Mouse (Mus musculus): Measurements from ENCODE around the gene Tmem132a. TPM values are rescaled to one million over a fixed set of nuclear protein-coding genes. Genes with fewer than 3 reads are reported as not detected.

Gene Tmem132a
- 0.11 and 0.21 TPM in 2 replicates for total RNA-seq (2015)
- 0.33 and 0.70 TPM in 2 replicates for total RNA-seq (2017)

DNA sequence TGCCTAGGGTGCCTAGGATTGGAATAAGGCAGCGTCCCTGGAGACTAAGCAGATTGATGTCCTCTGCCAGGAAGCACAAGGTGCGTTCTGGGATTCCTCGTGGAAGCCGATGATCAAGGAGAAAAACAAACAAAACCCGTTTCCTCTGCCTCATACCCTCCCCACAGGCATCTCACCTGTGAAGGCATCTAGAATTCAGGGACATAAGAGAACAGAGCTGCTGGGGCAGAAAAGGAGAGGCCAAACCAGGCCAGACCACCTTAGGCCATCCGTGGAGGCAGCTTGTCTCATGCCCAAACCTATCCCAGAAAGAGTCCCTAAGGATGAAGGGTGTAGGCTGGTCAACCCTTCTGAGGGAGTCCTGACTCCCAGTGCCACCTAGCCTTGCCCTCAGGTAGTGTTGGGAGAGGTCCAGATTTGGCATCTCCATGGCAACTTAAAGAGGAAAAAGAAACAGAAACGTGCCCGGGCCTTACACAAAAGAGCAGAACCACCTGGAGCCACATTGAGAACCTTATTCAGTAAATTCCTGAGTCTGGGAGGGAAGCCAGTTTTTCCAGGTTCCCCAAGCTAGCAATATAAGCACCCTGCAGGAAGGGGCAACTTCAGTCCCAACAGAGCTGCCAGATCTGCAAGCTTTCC is at the start of gene Tmem132a:
Gene Tmem132a, minus strand, starts transcription at position 55 of the 642 bp plus-strand sequence.
- ATAC-seq (ENCODE audit: poor library complexity, severe bottlenecking), result no peak

DNA sequence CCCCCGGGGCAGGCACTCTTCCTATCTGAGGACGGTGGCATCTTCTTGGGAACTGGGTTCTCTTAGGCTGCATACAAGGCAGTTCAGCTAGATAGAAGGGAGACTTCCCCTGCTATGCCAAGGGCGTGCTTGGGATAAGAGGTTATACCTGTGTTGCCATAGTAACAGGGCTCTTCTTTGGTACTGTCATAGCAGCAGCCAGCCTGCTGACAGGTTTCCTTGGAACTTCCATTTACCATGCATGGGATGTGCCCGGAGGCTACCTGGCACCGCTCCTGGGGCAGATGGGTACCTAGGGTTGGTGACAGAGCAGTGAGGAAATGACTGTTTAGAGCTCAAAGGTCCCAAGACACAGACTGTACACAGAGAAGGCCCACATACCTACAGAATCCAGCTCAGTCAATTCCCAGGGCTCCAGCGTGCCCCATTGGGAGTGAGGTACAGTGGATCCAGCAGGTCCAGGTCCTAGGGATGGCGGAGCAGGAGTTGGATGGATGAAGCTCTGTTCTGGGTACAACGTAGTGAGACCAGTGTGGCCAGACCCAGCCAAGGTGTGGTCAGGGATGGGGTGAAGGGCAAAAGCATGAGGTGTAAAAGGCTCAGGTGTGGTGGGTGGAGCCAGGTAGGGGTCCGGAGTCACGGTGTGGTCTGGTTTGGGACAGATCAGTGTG is 48.7 kb upstream of the Tmem132a start:
- no peak for ATAC-seq (ENCODE audit: poor library complexity, severe bottlenecking)

DNA sequence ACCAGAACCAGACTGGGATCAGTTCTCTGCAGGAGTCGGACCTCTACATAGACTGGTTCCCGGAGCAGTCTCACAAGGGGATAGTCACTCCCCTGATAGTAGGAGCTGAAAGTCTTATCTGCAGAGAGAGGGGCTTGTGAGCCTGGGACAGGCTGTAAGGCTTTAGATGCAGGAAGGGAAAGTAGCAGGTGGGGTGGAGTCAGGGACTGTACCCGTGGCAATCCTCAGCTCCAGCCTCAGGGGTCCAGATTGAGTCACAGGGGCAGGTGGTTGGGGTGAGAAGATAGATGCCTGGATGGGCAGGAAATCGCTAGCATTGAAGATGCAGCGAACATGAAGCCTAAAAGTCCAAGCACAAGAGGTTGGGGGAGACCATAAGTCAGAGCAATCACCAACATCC is 46.8 kb upstream of the Tmem132a start:
- ATAC-seq (ENCODE audit: poor library complexity, severe bottlenecking), result no peak

DNA sequence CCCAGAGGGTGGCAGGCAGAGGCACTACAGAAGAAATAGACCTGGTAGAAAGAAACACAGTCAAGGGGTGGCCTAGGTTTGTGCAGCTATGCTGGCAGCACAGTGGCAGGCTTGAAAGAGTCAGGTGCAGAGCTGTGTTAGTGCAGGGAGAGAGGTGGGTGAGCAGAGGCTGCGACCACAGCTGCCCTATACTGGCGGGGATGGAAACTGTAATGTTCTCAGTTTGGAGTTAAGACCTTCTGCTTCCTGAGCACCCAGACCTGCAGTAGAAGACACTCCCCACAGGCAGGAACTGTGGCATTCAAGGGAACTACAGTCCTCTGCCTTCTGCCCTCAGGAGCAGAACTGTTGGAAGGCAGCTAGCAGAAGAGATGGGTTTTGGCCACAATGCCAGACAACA is 45.1 kb upstream of the Tmem132a start:
- ATAC-seq (ENCODE audit: poor library complexity, severe bottlenecking), result peak; percentile 50

DNA sequence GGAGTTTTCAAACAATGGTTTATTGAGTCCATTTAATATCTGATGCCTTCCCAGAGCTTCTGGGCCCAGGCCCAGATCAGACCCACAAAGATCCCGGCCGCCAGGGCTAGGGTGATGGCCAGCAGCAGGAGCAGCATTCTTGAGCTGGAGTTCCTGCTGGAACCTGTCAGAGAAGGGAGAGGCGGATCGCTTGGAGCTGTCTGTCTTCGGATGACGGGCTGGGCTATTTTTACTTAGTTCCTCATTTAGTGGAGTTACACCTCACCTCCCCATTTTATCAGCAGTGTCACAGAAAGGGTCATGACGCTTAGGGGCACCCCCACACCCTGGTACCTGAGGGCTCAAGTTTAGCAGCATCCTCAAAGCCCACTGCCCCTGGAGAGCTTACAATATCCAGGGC is 44.6 kb upstream of the Tmem132a start:
- ATAC-seq (ENCODE audit: poor library complexity, severe bottlenecking), result peak; percentile 79

DNA sequence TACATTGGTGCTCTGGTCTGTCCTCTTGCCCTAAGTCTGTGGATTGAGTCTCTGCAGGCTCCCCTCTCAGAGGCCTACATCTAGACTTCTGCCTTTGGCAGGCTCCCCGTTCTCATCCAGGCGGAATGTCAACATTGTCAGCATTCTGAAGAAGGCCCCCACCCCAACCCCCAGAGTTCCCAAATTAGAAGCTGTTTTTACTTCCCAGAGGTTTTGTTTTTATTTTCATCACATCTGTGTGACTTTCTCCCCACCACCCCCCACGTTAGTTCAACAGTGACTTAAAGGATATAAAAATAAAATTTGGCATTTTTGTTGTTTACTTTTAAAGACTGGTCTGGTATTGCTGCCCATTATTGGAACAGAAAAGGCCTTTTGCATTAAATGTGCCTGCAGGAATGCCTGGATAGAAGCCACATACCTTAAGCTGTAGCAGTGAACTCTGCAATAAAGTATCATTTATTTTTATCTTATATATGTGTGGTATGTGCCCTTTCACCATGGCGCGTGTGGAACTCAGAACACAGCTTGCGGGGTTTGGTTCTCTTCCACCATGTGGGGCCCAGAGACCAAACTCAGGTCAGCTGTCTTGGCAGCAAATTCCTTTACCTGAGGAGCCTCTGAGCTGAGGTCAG is 39.5 kb upstream of the Tmem132a start:
- no peak for ATAC-seq (ENCODE audit: poor library complexity, severe bottlenecking)

DNA sequence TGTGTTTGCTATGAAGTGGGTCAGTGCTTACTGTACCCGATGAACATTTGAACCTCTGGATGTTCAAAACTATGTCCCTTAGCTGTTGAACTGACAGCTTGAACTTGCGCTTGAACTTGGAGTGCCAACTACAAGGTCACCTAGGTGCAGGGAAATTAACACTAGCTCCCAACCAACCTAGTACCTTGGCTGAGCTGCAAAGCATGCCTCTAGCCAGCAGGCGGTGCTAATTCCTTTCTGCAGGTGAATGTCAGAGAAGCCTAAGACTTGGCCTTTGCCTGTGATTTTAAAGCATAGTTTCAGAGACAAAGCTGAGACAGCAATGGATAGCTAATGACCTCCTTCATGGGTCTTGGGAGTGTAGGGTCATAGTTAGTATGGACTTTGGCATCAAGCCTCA is 38.2 kb upstream of the Tmem132a start:
- ATAC-seq (ENCODE audit: poor library complexity, severe bottlenecking), result peak; percentile 84

DNA sequence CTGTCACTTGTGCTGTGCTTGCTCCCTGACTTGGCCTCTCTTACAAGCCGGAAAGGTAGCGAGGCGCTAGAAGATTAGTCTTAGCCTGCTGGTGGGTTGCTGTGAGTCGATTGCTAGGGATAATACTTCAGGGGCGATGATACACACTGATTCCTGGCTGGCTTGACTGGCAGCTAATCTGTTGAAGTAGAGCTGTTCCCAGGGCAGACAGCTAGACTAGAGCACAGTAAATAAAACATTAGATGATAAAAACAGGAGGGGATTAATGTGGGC is 35.9 kb upstream of the Tmem132a start:
- ATAC-seq (ENCODE audit: poor library complexity, severe bottlenecking), result no peak

DNA sequence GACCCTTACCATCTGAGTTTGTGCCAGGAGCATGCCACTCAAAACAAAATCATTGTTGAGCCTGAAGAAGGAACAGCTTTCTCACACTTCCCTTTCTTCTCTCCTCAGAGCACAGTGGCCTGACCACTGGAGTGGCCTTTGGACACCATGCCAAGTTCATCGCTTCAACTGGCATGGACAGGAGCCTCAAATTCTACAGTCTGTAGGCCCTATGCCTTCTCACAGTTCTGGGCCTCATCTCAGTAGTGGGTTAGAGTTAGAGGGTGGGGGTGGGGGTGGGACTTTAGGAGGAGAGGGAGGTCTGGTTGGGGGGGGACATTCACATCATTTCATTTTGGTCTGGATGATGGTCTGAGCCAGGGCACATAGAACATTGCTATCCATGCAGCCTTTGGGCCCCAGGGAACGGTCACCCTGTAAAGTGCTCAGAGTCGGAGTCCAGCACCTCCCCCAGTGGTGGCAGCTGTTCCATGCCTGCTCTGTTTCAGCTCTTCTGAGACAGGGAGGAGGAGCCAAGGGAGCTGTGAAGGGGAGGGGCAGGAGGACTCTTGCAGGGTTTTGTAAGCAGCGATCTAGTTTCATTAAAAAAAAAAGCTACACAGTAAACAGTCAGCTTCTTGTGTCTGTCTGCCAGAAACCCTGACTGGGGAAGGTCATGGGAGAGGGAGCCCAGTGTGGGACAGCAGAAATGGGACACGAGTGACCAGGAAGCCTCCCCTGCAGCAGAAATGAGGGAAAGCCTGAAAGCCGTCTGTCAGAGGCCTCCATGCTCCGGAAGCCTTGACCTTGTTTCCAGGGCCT is 35.4 kb upstream of the Tmem132a start:
- ATAC-seq (ENCODE audit: poor library complexity, severe bottlenecking), result no peak

DNA sequence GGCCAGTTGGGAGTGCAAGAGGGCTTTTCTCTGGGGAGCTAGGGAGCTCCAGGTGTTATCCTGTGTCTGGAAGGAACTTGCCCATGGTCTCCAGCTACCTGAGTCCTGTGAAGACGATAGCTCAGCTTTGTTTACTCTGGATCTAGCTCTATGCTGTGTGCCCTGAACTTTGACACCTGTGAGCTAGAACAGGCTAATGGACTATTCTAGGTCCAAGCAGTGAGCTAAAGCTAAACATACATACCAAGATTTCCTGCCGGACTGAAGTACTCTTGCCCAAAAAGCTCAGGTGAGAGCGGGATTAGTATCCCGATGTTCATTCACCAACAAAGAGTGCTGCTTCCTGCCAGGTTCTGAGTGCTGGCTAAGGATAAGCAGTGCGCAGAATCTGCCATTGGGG is 34.8 kb upstream of the Tmem132a start:
- ATAC-seq (ENCODE audit: poor library complexity, severe bottlenecking), result no peak

DNA sequence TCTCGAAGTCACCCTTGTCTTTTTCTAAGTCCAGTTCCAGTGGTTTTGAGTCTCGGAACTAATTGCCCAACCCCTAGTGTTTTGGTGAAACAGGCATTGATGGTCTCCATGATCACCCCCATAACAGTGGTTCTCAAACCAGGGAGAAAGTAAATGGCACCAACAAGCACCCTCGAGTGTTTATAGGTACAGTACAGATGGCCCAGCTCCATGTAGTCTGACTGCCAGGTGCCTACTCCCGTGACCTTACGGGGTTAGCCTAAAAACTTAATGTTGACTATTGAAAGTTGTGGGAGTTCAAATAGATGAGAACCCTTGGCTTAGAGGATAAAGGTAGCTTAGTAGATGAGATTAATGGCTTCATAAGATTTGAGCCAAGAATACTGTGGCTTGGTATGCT is 31.3 kb upstream of the Tmem132a start:
- no peak for ATAC-seq (ENCODE audit: poor library complexity, severe bottlenecking)

DNA sequence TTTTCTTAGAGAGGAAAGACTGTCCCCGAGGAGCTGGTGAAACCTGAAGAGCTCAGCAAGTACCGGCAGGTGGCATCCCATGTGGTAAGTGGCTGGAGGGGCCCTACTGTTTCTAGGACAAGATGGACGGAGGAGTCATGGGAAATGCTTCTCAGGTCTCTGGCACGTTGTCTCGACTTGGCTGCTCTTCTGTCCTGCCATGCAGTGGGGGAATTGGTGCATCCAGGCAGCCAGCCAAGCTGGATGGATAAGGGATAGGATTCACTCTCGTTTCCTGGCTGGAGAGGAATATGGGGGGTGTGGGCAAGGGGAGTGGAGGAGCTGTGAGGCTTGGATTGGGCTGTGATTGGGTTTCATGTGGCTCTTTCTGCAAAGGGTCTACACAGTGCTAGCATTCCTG is 30.6 kb upstream of the Tmem132a start:
- ATAC-seq (ENCODE audit: poor library complexity, severe bottlenecking), result no peak

DNA sequence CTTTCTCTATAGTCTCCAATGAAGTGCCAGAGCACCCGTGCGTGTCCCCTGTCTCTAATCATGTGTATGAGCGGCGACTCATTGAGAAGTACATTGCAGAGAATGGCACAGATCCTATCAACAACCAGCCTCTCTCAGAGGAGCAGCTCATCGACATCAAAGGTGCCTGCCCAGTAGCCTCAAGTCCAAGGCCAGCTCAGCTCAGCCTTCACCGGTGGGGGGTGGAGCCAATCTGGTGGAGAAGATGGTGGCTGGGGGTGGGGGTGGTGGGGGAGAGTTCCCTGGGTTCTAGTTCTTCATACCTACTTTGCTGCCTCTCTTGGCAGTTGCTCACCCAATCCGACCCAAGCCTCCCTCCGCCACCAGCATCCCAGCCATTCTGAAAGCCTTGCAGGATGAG is 27.8 kb upstream of the Tmem132a start:
- ATAC-seq (ENCODE audit: poor library complexity, severe bottlenecking), result no peak

DNA sequence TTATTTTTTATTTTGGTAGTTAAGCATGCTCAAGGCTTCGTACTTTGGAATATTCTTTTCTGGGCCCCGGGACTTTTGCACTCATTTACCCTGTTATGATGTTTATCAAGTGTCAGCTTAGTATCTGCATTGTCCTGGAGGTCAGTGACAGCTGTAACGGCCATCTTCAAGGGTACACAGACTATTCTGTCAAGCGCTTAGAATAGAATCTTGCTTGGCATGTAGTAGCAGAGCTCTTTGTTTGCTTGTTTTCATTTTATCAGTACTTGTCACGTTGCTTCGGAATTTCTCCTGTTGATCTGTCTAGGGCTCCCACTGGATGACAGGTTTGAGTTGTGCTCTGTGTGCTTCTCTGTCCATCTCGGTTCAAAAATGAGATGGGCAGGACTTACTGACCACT is 27.1 kb upstream of the Tmem132a start:
- ATAC-seq (ENCODE audit: poor library complexity, severe bottlenecking), result no peak

DNA sequence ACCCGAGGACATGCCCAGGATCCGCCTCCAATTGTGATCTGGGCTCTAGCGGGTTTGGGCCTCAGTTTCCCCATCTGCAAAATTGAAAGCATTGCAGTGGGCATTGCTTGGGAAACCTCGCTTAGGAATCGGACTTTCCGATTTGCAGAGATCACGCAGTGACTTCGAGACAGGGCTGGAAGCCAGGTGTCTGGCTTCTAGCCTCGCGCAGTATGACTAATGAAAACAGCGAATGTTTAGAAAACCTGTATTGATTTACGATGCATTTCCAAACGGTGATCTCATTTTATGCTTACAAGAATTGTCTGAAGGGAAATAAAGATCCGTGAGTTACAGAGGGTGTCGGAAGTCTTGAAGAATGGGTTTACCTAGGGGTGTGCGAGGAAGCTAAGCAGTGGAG is 26.0 kb upstream of the Tmem132a start:
- ATAC-seq (ENCODE audit: poor library complexity, severe bottlenecking), result no peak

DNA sequence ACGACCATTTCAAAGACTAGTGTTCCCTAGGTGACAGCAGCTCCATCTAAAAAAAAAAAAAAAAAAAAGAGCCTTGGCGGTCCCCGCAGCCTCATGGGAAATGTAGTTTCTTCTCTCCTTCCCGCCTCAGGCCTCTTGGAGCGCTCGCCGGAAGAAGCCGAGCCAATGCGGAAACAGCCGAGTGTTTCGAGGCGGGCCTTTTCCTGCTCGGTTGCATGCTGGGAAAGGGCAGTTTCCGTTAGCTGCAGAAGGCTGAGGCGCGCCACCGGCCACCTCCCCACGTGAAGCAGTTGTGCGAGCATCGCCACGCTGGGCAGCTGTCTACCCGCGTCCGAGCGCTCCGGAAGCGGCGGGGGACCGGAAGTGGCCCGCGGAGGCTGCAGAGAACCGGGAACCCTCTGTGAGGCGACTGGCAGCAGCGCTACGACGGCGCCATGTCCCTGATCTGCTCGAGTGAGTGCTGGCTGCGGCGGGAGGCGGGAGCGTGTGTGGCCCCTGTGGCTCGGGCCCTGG is 25.3 kb upstream of the Tmem132a start, which contains the start of gene Prpf19:
Gene Prpf19, plus strand, starts transcription at position 216 of the 513 bp plus-strand sequence.
- peak; percentile 98 for ATAC-seq (ENCODE audit: poor library complexity, severe bottlenecking)

DNA sequence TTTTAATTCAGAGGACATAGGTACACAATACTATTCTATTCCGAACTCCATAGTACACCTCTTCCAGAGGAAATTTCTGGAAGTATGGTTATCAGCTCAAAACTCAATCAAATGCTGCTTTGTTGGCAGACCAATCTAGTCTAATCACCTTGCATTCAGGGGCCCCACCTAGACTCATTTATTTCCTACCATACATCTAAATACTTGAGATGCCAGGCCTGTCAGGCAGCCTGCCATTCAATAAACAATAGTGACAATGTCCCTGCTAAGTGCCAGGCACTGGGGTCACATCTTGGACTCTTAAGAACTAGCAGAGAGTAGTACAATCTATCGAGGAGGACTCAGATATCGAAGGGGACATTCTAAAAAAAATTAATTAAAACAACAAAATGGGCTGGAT is 22.5 kb upstream of the Tmem132a start:
- no peak for ATAC-seq (ENCODE audit: poor library complexity, severe bottlenecking)

DNA sequence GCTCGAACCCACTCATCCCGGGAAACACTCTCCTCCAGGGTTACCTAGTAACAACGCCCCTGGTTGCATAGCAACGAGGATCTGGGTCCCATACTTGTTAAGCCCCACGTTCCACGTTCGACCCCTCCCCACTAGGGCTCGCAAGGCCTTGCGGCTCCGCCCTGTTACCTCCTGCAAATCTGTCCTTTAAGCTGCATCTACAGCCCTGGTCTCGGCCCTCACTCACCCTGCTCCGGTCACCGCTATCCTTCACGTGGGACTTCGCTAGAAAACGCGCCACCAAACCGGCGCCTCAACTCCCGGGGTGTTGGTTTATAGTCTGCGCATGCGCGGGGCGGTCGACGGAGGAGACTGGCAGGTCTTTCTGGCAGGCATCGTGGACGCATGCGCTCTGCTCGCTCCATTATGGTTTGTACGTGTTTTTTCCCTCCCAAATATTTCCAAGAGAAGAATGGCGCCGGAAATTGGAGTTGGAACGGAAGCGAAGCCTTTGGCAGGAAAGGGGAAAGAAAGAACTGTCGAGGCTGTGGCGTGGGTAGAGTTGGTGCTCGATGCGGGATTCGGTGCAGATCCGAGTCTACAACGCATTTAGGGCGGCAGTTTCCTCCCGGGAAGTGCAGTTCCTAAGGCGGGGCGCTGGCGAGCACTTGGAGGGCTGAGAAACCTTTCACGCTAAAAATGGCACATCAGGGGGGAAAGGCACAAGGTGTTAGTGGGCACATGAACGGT is 11.8 kb upstream of the Tmem132a start, which contains the start of gene Tmem109:
Gene Tmem109, minus strand, starts transcription at position 576 of the 729 bp plus-strand sequence.
- ATAC-seq (ENCODE audit: poor library complexity, severe bottlenecking), result peak; percentile 68

DNA sequence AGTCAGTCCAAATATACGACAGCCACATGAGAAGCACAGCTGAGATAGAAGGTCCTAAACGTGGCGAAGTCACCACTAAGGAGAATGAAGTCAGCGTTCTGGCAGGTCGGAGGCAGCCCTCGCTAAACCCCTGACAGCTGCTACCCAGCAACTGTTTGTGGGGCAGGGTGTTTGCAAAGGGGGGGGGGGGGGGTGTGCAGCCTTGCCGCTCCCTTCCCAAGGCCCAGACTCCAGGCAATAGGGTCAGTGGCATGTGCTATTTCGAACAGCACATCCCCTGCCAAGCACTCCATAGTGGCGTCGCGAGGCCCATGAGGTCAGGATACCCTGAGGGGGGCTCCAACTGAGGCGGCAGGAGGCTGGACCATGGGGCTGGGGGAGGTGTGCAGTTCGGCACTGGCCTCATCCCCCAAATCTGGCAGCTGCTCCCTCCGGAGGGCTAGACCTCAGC is 11.3 kb upstream of the Tmem132a start:
- no peak for ATAC-seq (ENCODE audit: poor library complexity, severe bottlenecking)
